In the genomic region with DNA sequence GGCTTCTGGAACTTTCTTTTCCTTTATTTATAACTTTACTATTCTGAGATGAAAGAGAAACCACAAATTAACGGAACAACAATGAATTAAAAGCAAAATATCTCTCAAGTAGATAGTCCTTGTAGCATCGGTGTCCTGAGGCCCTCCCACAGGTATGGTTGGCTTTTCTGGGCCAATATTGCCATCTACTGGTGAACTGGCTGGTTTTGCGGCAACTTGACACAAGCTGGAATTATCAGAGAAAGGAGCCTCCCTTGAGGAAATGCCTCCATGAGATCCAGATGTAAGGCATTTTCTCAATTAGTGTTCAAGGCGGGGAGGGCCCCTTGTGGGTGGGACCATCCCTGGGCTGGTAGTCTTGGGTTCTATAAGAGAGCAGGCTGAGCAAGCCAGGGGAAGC, we compare ENCODE assay signal across 8 mouse cellular contexts.
DNase-seq lines count a peak whose midpoint lies in the region; ATAC-seq and TF ChIP-seq lines count a peak whose summit lies in the region.
"Not testable (repeated sequence)": the region's sequence is repeated elsewhere in the genome, so short reads cannot be mapped to it uniquely, and the experiment has no call there.

No protein-coding gene starts in this region.

- H3K9ac ChIP-seq in MEL (ENCODE audit: control insufficient read depth, low read depth, low read length, poor library complexity, severe bottlenecking); forebrain, embryonic 11.5 days (ENCODE audit: low read length); liver, embryonic 14.5 days (replicated peaks); neural tube, embryonic 12.5 days: not testable (repeated sequence)

- TF ChIP-seq RAD21 in MEL (IDR thresholded peaks at IDR 0.05; ENCODE audit: low read depth, low read length): peak; percentile 77

- not testable (repeated sequence) for H3K27ac ChIP-seq in MEL (ENCODE audit: control insufficient read depth, low read depth, low read length); forebrain, embryonic 11.5 days (ENCODE audit: low read depth, low read length); liver, embryonic 14.5 days; neural tube, embryonic 12.5 days; thymus, adult 2 months (ENCODE audit: control insufficient read depth, insufficient read depth, low read length)

- peak; percentile 50 for DNase-seq in MEL (ENCODE audit: low read depth, low spot score)
- peak; percentile 2 for DNase-seq in cerebellum, adult 11 months
- peak; percentile 80 for DNase-seq in forebrain, embryonic 11.5 days (ENCODE audit: low spot score)
- DNase-seq in heart, postnatal 36 days: peak; percentile 11 to 15
- DNase-seq in kidney, postnatal 4 days: peak; percentile 59 to 64
- DNase-seq in liver, embryonic 14.5 days (ENCODE audit: low read depth in 3 of 3, low spot score in 3 of 3): not testable (repeated sequence)
- peak; percentile 1 for DNase-seq in thymus, adult 2 months

- peak; percentile 22 to 70 (median 66); a peak in 5 of 6 replicates for TF ChIP-seq CTCF in MEL (IDR thresholded peaks at IDR 0.05 in 2 of 3, conservative IDR thresholded peaks at IDR 0.05 in 1 of 3; ENCODE audit: control insufficient read depth in 1 of 3, insufficient read depth in 1 of 3, low read depth in 2 of 3, low read length in 3 of 3, poor library complexity in 1 of 3, severe bottlenecking in 1 of 3)
- TF ChIP-seq CTCF in liver, embryonic 14.5 days (IDR thresholded peaks at IDR 0.05; ENCODE audit: low read depth): peak; percentile 58
- not testable (repeated sequence) for TF ChIP-seq CTCF in thymus, adult 2 months (IDR thresholded peaks at IDR 0.05; ENCODE audit: borderline replicate concordance, control insufficient read depth, extremely low read depth, insufficient read depth, low read length, poor library complexity)

- H3K4me1 ChIP-seq in MEL (ENCODE audit: control insufficient read depth in 1 of 2, insufficient read depth in 2 of 2, low read length in 2 of 2); forebrain, embryonic 11.5 days (replicated peaks; ENCODE audit: control insufficient read depth, insufficient read depth, low read length); liver, embryonic 14.5 days (replicated peaks; ENCODE audit: control insufficient read depth in 2 of 2, insufficient read depth in 2 of 2, low read length in 1 of 2); neural tube, embryonic 12.5 days; thymus, adult 2 months (replicated peaks; ENCODE audit: control insufficient read depth, insufficient read depth, low read length): not testable (repeated sequence)

- H3K4me2 ChIP-seq in forebrain, embryonic 11.5 days (ENCODE audit: low read depth, low read length, severe bottlenecking); liver, embryonic 14.5 days (ENCODE audit: low read depth); neural tube, embryonic 12.5 days (replicated peaks): not testable (repeated sequence)

- intact Hi-C loops in heart, postnatal 36 days (cut with DNase I): loop anchor here (1.0 to 2.0 kb wide), 3 partner anchors 99 to 601 kb away; no protein-coding TSS in a partner anchor

- H3K79me2 ChIP-seq in MEL (ENCODE audit: control insufficient read depth, insufficient read depth, low read length, poor library complexity): not testable (repeated sequence)

- TF ChIP-seq POLR2A in MEL (IDR thresholded peaks at IDR 0.05; ENCODE audit: control insufficient read depth in 1 of 2, insufficient read depth in 1 of 2, low read depth in 1 of 2, low read length in 2 of 2, poor library complexity in 1 of 2); thymus, adult 2 months (IDR thresholded peaks at IDR 0.05; ENCODE audit: control insufficient read depth, extremely low read depth, insufficient read depth, low read length, poor library complexity): not testable (repeated sequence)

- not testable (repeated sequence) for H3K27me3 ChIP-seq in MEL (ENCODE audit: control insufficient read depth in 1 of 2, insufficient read depth in 2 of 2, low read length in 2 of 2); forebrain, embryonic 11.5 days (ENCODE audit: control insufficient read depth, insufficient read depth, low read length); liver, embryonic 14.5 days (ENCODE audit: control insufficient read depth, insufficient read depth, low read length); neural tube, embryonic 12.5 days (replicated peaks); thymus, adult 2 months (ENCODE audit: control insufficient read depth, insufficient read depth, low read length)

- ATAC-seq in forebrain, embryonic 11.5 days (replicated peaks; ENCODE audit: low FRiP score): 0 out of 2 replicates have a peak, but pooled peaks have one; percentile 69
- not testable (repeated sequence) for ATAC-seq in liver, embryonic 14.5 days (ENCODE audit: insufficient read depth)
- ATAC-seq in neural tube, embryonic 12.5 days (ENCODE audit: low FRiP score, low read depth): peak; percentile 70; the same call in 1 of the 2 replicates

- H3K4me3 ChIP-seq in MEL (ENCODE audit: control insufficient read depth in 1 of 2, insufficient read depth in 1 of 2, low read depth in 2 of 2, low read length in 2 of 2); forebrain, embryonic 11.5 days (ENCODE audit: low read depth, low read length); liver, embryonic 14.5 days (ENCODE audit: insufficient read depth in 1 of 2, low read depth in 2 of 2, low read length in 2 of 2); neural tube, embryonic 12.5 days; thymus, adult 2 months (ENCODE audit: control insufficient read depth, insufficient read depth, low read length): not testable (repeated sequence)

- not testable (repeated sequence) for H3K36me3 ChIP-seq in MEL (ENCODE audit: control insufficient read depth in 1 of 2, insufficient read depth in 2 of 2, low read length in 2 of 2); forebrain, embryonic 11.5 days (ENCODE audit: control insufficient read depth, insufficient read depth, low read length); liver, embryonic 14.5 days (replicated peaks; ENCODE audit: control insufficient read depth, insufficient read depth, low read depth); neural tube, embryonic 12.5 days; thymus, adult 2 months (ENCODE audit: control insufficient read depth, insufficient read depth, low read length)

- 3% methylated on average over 4 of the region's 4 CpGs for WGBS in forebrain, embryonic 11.5 days
- 6% methylated on average over 4 of the region's 4 CpGs for WGBS in liver, embryonic 14.5 days (ENCODE audit: insufficient replicate concordance)
- 5% methylated on average over 4 of the region's 4 CpGs for WGBS in neural tube, embryonic 12.5 days
- 3% methylated on average over 4 of the region's 4 CpGs for WGBS in thymus, adult 2 months

- H3K9me3 ChIP-seq in MEL (replicated peaks; ENCODE audit: insufficient read depth, low read length); forebrain, embryonic 11.5 days (ENCODE audit: control insufficient read depth, low read length); liver, embryonic 14.5 days (ENCODE audit: control insufficient read depth, low read length); neural tube, embryonic 12.5 days: not testable (repeated sequence)

- not testable (repeated sequence) for TF ChIP-seq EP300 in MEL (IDR thresholded peaks at IDR 0.05; ENCODE audit: low read depth in 1 of 2, low read length in 2 of 2); liver, embryonic 14.5 days (IDR thresholded peaks at IDR 0.05; ENCODE audit: low read depth)

TF ChIP-seq in MEL, 35 proteins besides CTCF, POLR2A, EP300 and RAD21:
- TF ChIP-seq SMC3 (IDR thresholded peaks at IDR 0.05; ENCODE audit: low read depth, low read length): peak; percentile 71
- TF ChIP-seq ZC3H11A (IDR thresholded peaks at IDR 0.05; ENCODE audit: low read depth, low read length): peak; percentile 55
TF ChIP-seq in MEL: peak in this region for 2; not testable (repeated sequence) for 33.
